Comparison of ENCODE assay signal across 9 mouse cellular contexts in the genomic region with DNA sequence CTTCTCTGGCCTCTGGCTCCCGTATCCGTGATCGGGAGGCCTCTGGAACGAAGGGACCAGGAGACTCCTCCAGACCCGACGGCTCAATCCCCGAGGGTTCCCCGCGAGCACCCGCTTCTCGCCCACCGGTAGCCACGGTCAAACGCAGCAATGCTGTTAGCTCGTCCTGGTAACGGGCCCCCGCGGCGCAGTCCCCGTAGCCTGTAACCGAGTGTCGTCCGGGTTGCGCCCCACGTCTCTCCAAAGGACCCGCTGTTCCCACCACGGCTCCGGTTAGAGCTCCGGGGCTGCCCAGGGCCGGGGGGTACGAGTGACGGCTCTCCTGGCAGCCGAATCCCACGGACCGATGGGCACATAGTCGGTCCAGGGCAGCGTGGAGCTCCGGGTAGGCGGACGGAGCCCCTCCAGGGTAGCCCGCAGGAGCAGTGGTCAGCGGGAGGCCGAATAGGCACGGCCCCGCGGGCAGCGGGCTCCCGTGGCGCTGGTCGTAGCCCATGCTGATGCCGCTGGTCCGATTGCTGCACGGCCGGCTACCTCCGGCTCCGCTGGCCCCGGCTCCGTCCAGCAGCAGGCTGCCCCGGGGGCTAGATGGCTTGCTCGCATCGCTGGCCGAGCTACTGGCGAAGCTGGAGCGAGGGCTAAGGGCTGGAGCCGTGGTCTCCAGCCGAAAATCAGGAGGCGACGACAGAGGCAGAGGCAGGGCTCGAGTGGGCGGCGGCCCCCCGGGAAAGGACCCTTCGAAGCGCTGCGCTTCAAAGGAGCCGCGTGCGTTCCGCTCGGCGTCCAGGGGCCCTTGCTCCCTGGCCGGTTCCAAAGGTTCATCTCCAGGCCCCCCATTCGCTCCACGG. TPM values are rescaled to one million over a fixed set of nuclear protein-coding genes. Genes with fewer than 3 reads are reported as not detected.
A peak's percentile ranks its signal among the peaks of the same experiment; 100 is the strongest.
DNase-seq lines count a peak whose midpoint lies in the region; ATAC-seq and TF ChIP-seq lines count a peak whose summit lies in the region.
"Had no signal": no experiment of that assay in that cellular context is flagged by ENCODE, and none has a peak within 500 bp of the region (broad histone marks: within the 10 kb centered on the region; RNA-seq: fewer than 3 reads in every experiment).

No protein-coding gene starts in this region.

- H3K4me3 ChIP-seq in E14TG2a.4 (replicated peaks; ENCODE audit: low read length) = peak overlapping the region; percentile 97
- H3K4me3 ChIP-seq in forebrain, embryonic 11.5 days (ENCODE audit: low read depth, low read length) = peak overlapping the region; percentile 91
- H3K4me3 ChIP-seq in intestine, embryonic 16.5 days (ENCODE audit: low read length) = peak overlapping the region; percentile 73
- H3K4me3 ChIP-seq in liver, postnatal 0 days (ENCODE audit: low read depth, low read length) = peak overlapping the region; percentile 67
- peak overlapping the region; percentile 83 for H3K4me3 ChIP-seq in stomach, postnatal 0 days (ENCODE audit: low read depth, low read length)

- TF ChIP-seq EP300 in liver, postnatal 0 days (IDR thresholded peaks at IDR 0.05; ENCODE audit: low read depth) = no peak
- no peak for TF ChIP-seq EP300 in stomach, postnatal 0 days (optimal IDR thresholded peaks at IDR 0.05)

- H3K9me3 ChIP-seq in E14TG2a.4 (ENCODE audit: low read length) = no peaks in the 10 kb centered on the region
- no peaks in the 10 kb centered on the region for H3K9me3 ChIP-seq in forebrain, embryonic 11.5 days (ENCODE audit: control insufficient read depth, low read length)
- no peaks in the 10 kb centered on the region for H3K9me3 ChIP-seq in intestine, embryonic 16.5 days (ENCODE audit: control insufficient read depth, low read length)
- no peaks in the 10 kb centered on the region for H3K9me3 ChIP-seq in liver, postnatal 0 days (ENCODE audit: low read length)
- no peaks in the 10 kb centered on the region for H3K9me3 ChIP-seq in stomach, postnatal 0 days (ENCODE audit: control insufficient read depth, low read length)

- TF ChIP-seq CTCF in E14TG2a.4 (conservative IDR thresholded peaks at IDR 0.05; ENCODE audit: low read length) = no peak
- no peak for TF ChIP-seq CTCF in liver, postnatal 0 days (IDR thresholded peaks at IDR 0.05; ENCODE audit: low read depth)
- TF ChIP-seq CTCF in stomach, postnatal 0 days (IDR thresholded peaks at IDR 0.05; ENCODE audit: low read depth) = no peak

- peak; percentile 53 to 83 for DNase-seq in adrenal gland, adult (ENCODE audit: inconsistent age in 2 of 2, low spot score in 1 of 2)
- no peak for DNase-seq in adrenal gland, adult 8-10 months
- peak; percentile 77 for DNase-seq in forebrain, embryonic 11.5 days (ENCODE audit: low spot score)
- DNase-seq in liver, postnatal 0 days = peak; percentile 45
- DNase-seq in stomach, postnatal 0 days (ENCODE audit: low spot score) = peak; percentile 52

- H3K9ac ChIP-seq in forebrain, embryonic 11.5 days (ENCODE audit: low read length) = peak overlapping the region; percentile 95
- H3K9ac ChIP-seq in intestine, embryonic 16.5 days (ENCODE audit: low read depth, low read length) = peak overlapping the region; percentile 86
- H3K9ac ChIP-seq in liver, postnatal 0 days (replicated peaks) = peak overlapping the region; percentile 73
- H3K9ac ChIP-seq in stomach, postnatal 0 days (ENCODE audit: low read length) = peak overlapping the region; percentile 89

- peaks cover 39% of the 10 kb centered on the region for H3K36me3 ChIP-seq in E14TG2a.4 (ENCODE audit: insufficient read depth, low read length)
- H3K36me3 ChIP-seq in forebrain, embryonic 11.5 days (ENCODE audit: control insufficient read depth, insufficient read depth, low read length) = no peaks in the 10 kb centered on the region
- no peaks in the 10 kb centered on the region for H3K36me3 ChIP-seq in intestine, embryonic 16.5 days (ENCODE audit: control insufficient read depth, insufficient read depth, low read length)
- no peaks in the 10 kb centered on the region for H3K36me3 ChIP-seq in liver, postnatal 0 days (replicated peaks; ENCODE audit: insufficient read depth, low read length)
- no peaks in the 10 kb centered on the region for H3K36me3 ChIP-seq in stomach, postnatal 0 days (ENCODE audit: control insufficient read depth, insufficient read depth, low read length)

- peak overlapping the region; percentile 85 for H3K4me2 ChIP-seq in forebrain, embryonic 11.5 days (ENCODE audit: low read depth, low read length, severe bottlenecking)
- peak overlapping the region; percentile 88 for H3K4me2 ChIP-seq in intestine, embryonic 16.5 days (ENCODE audit: low read depth, low read length)
- peak overlapping the region; percentile 97 for H3K4me2 ChIP-seq in liver, postnatal 0 days (ENCODE audit: low read depth, low read length)
- H3K4me2 ChIP-seq in stomach, postnatal 0 days (replicated peaks; ENCODE audit: low read depth) = peak overlapping the region; percentile 95

- H3K27me3 ChIP-seq in E14TG2a.4 (ENCODE audit: insufficient read depth, low read length) = no peaks in the 10 kb centered on the region
- no peaks in the 10 kb centered on the region for H3K27me3 ChIP-seq in forebrain, embryonic 11.5 days (ENCODE audit: control insufficient read depth, insufficient read depth, low read length)
- no peaks in the 10 kb centered on the region for H3K27me3 ChIP-seq in intestine, embryonic 16.5 days (replicated peaks; ENCODE audit: control insufficient read depth, insufficient read depth, low read length)
- H3K27me3 ChIP-seq in liver, postnatal 0 days (ENCODE audit: insufficient read depth, low read length) = peaks cover 41% of the 10 kb centered on the region
- H3K27me3 ChIP-seq in stomach, postnatal 0 days (ENCODE audit: control insufficient read depth, insufficient read depth, low read length) = no peaks in the 10 kb centered on the region

- no peak for ATAC-seq in forebrain, embryonic 11.5 days (replicated peaks; ENCODE audit: low FRiP score)
- no peak for ATAC-seq in intestine, embryonic 16.5 days
- peak; percentile 22; the same call in 1 of the 2 replicates for ATAC-seq in liver, postnatal 0 days
- no peak for ATAC-seq in stomach, postnatal 0 days (ENCODE audit: low FRiP score, low TSS enrichment)
- ATAC-seq in monocyte, adult 5-6 weeks (replicated peaks; ENCODE audit: insufficient number of reproducible peaks, low FRiP score, low TSS enrichment, poor library complexity, severe bottlenecking) = no peak

- WGBS in forebrain, embryonic 11.5 days = under 1% methylated on average over 77 of the region's 84 CpGs
- under 1% methylated on average over 84 of the region's 84 CpGs for WGBS in intestine, embryonic 16.5 days
- WGBS in liver, postnatal 0 days (ENCODE audit: insufficient replicate concordance) = 3% methylated on average over 78 of the region's 84 CpGs
- WGBS in stomach, postnatal 0 days = 1% methylated on average over 73 of the region's 84 CpGs

- H3K27ac ChIP-seq in forebrain, embryonic 11.5 days (ENCODE audit: low read depth, low read length) = peak overlapping the region; percentile 83
- H3K27ac ChIP-seq in intestine, embryonic 16.5 days (ENCODE audit: low read length) = peak overlapping the region; percentile 81
- 0 out of 2 replicates have a peak overlapping the region, but pooled peaks have one; percentile 66 for H3K27ac ChIP-seq in liver, postnatal 0 days (ENCODE audit: low read depth)
- peak overlapping the region; percentile 89 for H3K27ac ChIP-seq in stomach, postnatal 0 days (replicated peaks)

- H3K4me1 ChIP-seq in E14TG2a.4 (replicated peaks; ENCODE audit: low read depth, low read length) = peaks cover 60% of the 10 kb centered on the region
- peaks cover 29% of the 10 kb centered on the region for H3K4me1 ChIP-seq in forebrain, embryonic 11.5 days (replicated peaks; ENCODE audit: control insufficient read depth, insufficient read depth, low read length)
- H3K4me1 ChIP-seq in intestine, embryonic 16.5 days (ENCODE audit: control insufficient read depth, insufficient read depth, low read length) = peaks cover 50% of the 10 kb centered on the region
- H3K4me1 ChIP-seq in liver, postnatal 0 days (ENCODE audit: insufficient read depth) = peaks cover 56% of the 10 kb centered on the region
- H3K4me1 ChIP-seq in stomach, postnatal 0 days (replicated peaks; ENCODE audit: control insufficient read depth, insufficient read depth) = peaks cover 6% of the 10 kb centered on the region; the same call in 1 of the 2 replicates

RNA-seq across cellular contexts. Expression of gene Ajuba, which starts 0.9 kb away (rescaled TPM):
- total RNA-seq in adrenal gland, adult 8-10 months (2022) = 10 to 100 TPM; 23.7 to 41.6 (median 32.6) TPM
- polyA plus RNA-seq in forebrain, embryonic 11.5 days (2014; fragmentation: Nextera tagmentation; extraction: Ambion mirVana) = 51.6 and 59.7 TPM in 2 replicates
- 12.9 and 13.1 TPM in 2 replicates for polyA plus RNA-seq in intestine, embryonic 16.5 days (2015; fragmentation: Nextera tagmentation; extraction: Ambion mirVana)
- 6.6 and 11.1 TPM in 2 replicates for polyA plus RNA-seq in liver, postnatal 0 days (2015; fragmentation: Nextera tagmentation; extraction: Ambion mirVana)
- 18.9 and 26.4 TPM in 2 replicates for polyA plus RNA-seq in stomach, postnatal 0 days (2015; fragmentation: Nextera tagmentation; extraction: Ambion mirVana)
- 0.43 to 2.9 TPM (median 0.67 TPM) in 3 replicates for total RNA-seq in monocyte, adult 5-6 weeks (2017)

RNA-seq across cellular contexts. Expression of gene Haus4, which starts 22.0 kb away (rescaled TPM):
- 10 to 100 TPM; 24.1 to 34.1 (median 29.4) TPM for total RNA-seq in adrenal gland, adult 8-10 months (2022)
- polyA plus RNA-seq in forebrain, embryonic 11.5 days (2014; fragmentation: Nextera tagmentation; extraction: Ambion mirVana) = 50.6 and 55.5 TPM in 2 replicates
- polyA plus RNA-seq in intestine, embryonic 16.5 days (2015; fragmentation: Nextera tagmentation; extraction: Ambion mirVana) = 46.9 and 56.0 TPM in 2 replicates
- polyA plus RNA-seq in liver, postnatal 0 days (2015; fragmentation: Nextera tagmentation; extraction: Ambion mirVana) = 33.2 and 35.1 TPM in 2 replicates
- polyA plus RNA-seq in stomach, postnatal 0 days (2015; fragmentation: Nextera tagmentation; extraction: Ambion mirVana) = 23.7 and 24.1 TPM in 2 replicates
- 22.6 to 36.0 TPM (median 32.4 TPM) in 3 replicates for total RNA-seq in monocyte, adult 5-6 weeks (2017)

RNA-seq across cellular contexts. Expression of gene 4931414P19Rik, which starts 29.3 kb away (rescaled TPM):
- 1 to 10 TPM; 3.6 to 6.2 (median 5.0) TPM for total RNA-seq in adrenal gland, adult 8-10 months (2022)
- 9.6 and 9.9 TPM in 2 replicates for polyA plus RNA-seq in forebrain, embryonic 11.5 days (2014; fragmentation: Nextera tagmentation; extraction: Ambion mirVana)
- polyA plus RNA-seq in intestine, embryonic 16.5 days (2015; fragmentation: Nextera tagmentation; extraction: Ambion mirVana) = 6.0 and 7.8 TPM in 2 replicates
- 1.2 and 1.4 TPM in 2 replicates for polyA plus RNA-seq in liver, postnatal 0 days (2015; fragmentation: Nextera tagmentation; extraction: Ambion mirVana)
- polyA plus RNA-seq in stomach, postnatal 0 days (2015; fragmentation: Nextera tagmentation; extraction: Ambion mirVana) = 2.4 and 3.0 TPM in 2 replicates
- total RNA-seq in monocyte, adult 5-6 weeks (2017) = 0.21 to 3.2 TPM (median 2.4 TPM) in 3 replicates

RNA-seq across cellular contexts. Expression of gene Psmb5, which starts 41.4 kb away (rescaled TPM):
- 100 to 1,000 TPM; 254 to 479 (median 341) TPM for total RNA-seq in adrenal gland, adult 8-10 months (2022)
- polyA plus RNA-seq in forebrain, embryonic 11.5 days (2014; fragmentation: Nextera tagmentation; extraction: Ambion mirVana) = 414 and 455 TPM in 2 replicates
- 358 and 395 TPM in 2 replicates for polyA plus RNA-seq in intestine, embryonic 16.5 days (2015; fragmentation: Nextera tagmentation; extraction: Ambion mirVana)
- 148 and 157 TPM in 2 replicates for polyA plus RNA-seq in liver, postnatal 0 days (2015; fragmentation: Nextera tagmentation; extraction: Ambion mirVana)
- polyA plus RNA-seq in stomach, postnatal 0 days (2015; fragmentation: Nextera tagmentation; extraction: Ambion mirVana) = 279 and 291 TPM in 2 replicates
- total RNA-seq in monocyte, adult 5-6 weeks (2017) = 30.4 to 56.5 TPM (median 43.4 TPM) in 3 replicates

RNA-seq across cellular contexts. Expression of gene Psmb11, which starts 44.8 kb away (rescaled TPM):
- total RNA-seq in adrenal gland, adult 8-10 months (2022) = not detected
- polyA plus RNA-seq in forebrain, embryonic 11.5 days (2014; fragmentation: Nextera tagmentation; extraction: Ambion mirVana) = 0.05 TPM in 1 of 2 replicates, not detected in the other
- polyA plus RNA-seq in intestine, embryonic 16.5 days (2015; fragmentation: Nextera tagmentation; extraction: Ambion mirVana) = not detected in 2 replicates
- polyA plus RNA-seq in liver, postnatal 0 days (2015; fragmentation: Nextera tagmentation; extraction: Ambion mirVana) = not detected in 2 replicates
- polyA plus RNA-seq in stomach, postnatal 0 days (2015; fragmentation: Nextera tagmentation; extraction: Ambion mirVana) = 0.02 TPM in 1 of 2 replicates, not detected in the other
- total RNA-seq in monocyte, adult 5-6 weeks (2017) = not detected in 3 replicates
- total RNA-seq: hematopoietic stem cell, adult 5-6 weeks had no signal
